Mouse (Mus musculus) lung, embryonic 14.5 days (tissue): ENCODE data around the gene Chd3. TPM values are rescaled to one million over a fixed set of nuclear protein-coding genes. Genes with fewer than 3 reads are reported as not detected.
A peak's percentile ranks its signal among the peaks of the same experiment; 100 is the strongest.

Source experiments
- ATAC-seq: fragments of 200-750 bp; cut with Nextera tagmentation; 2 replicates; pipeline ENCODE4 v1.8.0; 2017; ENCODE audit warnings: mild to moderate bottlenecking, moderate TSS enrichment, moderate library complexity; ENCODE audit not compliant: insufficient read depth
- DNase-seq: peaks from one replicate; pipeline ENCODE4 v3.0.0-alpha.2; 2015
- H3K27ac ChIP-seq: fragments of 300-500 bp; sonication (generic); 2 replicates; pipeline ENCODE4 v1.5.1; 2014; ENCODE audit warnings: low read depth, mild to moderate bottlenecking, moderate library complexity
- H3K27me3 ChIP-seq: fragments of 300-500 bp; sonication (generic); 2 replicates; pipeline ENCODE4 v1.6.1; 2014; ENCODE audit warnings: low read length, control low read depth; ENCODE audit not compliant: insufficient read depth
- H3K36me3 ChIP-seq: fragments of 300-500 bp; sonication (generic); 2 replicates; pipeline ENCODE4 v1.6.1; 2014; ENCODE audit warnings: control low read depth; ENCODE audit not compliant: insufficient read depth
- H3K4me1 ChIP-seq: fragments of 300-500 bp; sonication (generic); 2 replicates; pipeline ENCODE4 v1.6.1; 2014; ENCODE audit warnings: antibody characterized with exemption, control low read depth; ENCODE audit not compliant: insufficient read depth
- H3K4me2 ChIP-seq: fragments of 300-500 bp; sonication (generic); 2 replicates; pipeline ENCODE4 v1.6.1; 2014; ENCODE audit warnings: mild to moderate bottlenecking
- H3K4me3 ChIP-seq: fragments of 300-500 bp; sonication (generic); 2 replicates; pipeline ENCODE4 v1.5.1; 2014; ENCODE audit warnings: low read depth, low read length
- H3K9ac ChIP-seq: fragments of 300-500 bp; sonication (generic); 2 replicates; pipeline ENCODE4 v1.6.1; 2014
- H3K9me3 ChIP-seq: fragments of 300-500 bp; sonication (generic); 2 replicates; pipeline ENCODE4 v1.6.1; 2016; ENCODE audit warnings: low read depth, low read length, control low read depth
- CTCF ChIP-seq: IDR thresholded peaks from 2 replicates; pipeline ENCODE4 v1.5.1; 2016; ENCODE audit warnings: antibody characterized with exemption, low read depth
- WGBS: fragments of 180-500 bp; shearing (Covaris S2); extraction: QIAGEN DNeasy Blood & Tissue Kit; methylation state at CpG from one replicate; pipeline ENCODE4 v1.1.7; 2014; 5-methylcytosine and 5-hydroxymethylcytosine counted together
- polyA plus RNA-seq: library from polyadenylated mRNA; unstranded; fragments of >200 nt; fragmentation: Nextera tagmentation; extraction: Ambion mirVana; gene quantifications from 2 replicates; pipeline ENCODE4 v1.2.1, GENCODE M21; 2014

Gene Chd3
- polyA plus RNA-seq, 1 experiment from 2014 or later = 59.9 TPM

- peak overlapping the region; percentile 97; the same call in 1 of the 2 replicates for H3K4me2 ChIP-seq
- H3K4me3 ChIP-seq = peak overlapping the region; percentile 53; the same call in 1 of the 2 replicates
- peaks cover 18% of the 10 kb centered on the region for H3K27me3 ChIP-seq
- H3K9me3 ChIP-seq = no peaks in the 10 kb centered on the region
- ATAC-seq (no peak), DNase-seq (no peak)
- WGBS = 11% methylated on average over 9 of the region's 9 CpGs
- no peak overlapping the region for H3K9ac ChIP-seq
- peaks cover 15% of the 10 kb centered on the region for H3K4me1 ChIP-seq
- TF ChIP-seq CTCF = no peak
- no peaks in the 10 kb centered on the region for H3K36me3 ChIP-seq
- no peak overlapping the region for H3K27ac ChIP-seq
Observed at GRCm38 (mm10) chr11:69327157-69327442, 42.1 kb downstream of the Chd3 start.

- TF ChIP-seq CTCF = no peak
- WGBS = 1% methylated on average over 45 of the region's 45 CpGs
- peak; percentile 5; the same call in 1 of the 2 replicates for ATAC-seq
Observed at GRCm38 (mm10) chr11:69326408-69327156, 42.6 kb downstream of the Chd3 start.

GRCm38 (mm10) chr11:69325628-69326407, 43.4 kb downstream of the Chd3 start, which contains the start of gene Kcnab3:
Kcnab3 (plus strand) TSS chr11:69326258.
- TF ChIP-seq CTCF = no peak
- Histone ChIP-seq H3K9me3 (no peaks in the 10 kb centered on the region), H3K4me2 (peak within 1 kb of the TSS; percentile 97), H3K36me3 (peaks cover 3% of the 10 kb centered on the region; the same call in 1 of the 2 replicates), H3K9ac (peak within 1 kb of the TSS; percentile 62), H3K27me3 (peaks cover 18% of the 10 kb centered on the region), H3K27ac (no peak within 1 kb of the TSS), H3K4me3 (peak within 1 kb of the TSS; percentile 53), H3K4me1 (peaks cover 20% of the 10 kb centered on the region)
- ATAC-seq (peak; percentile 72), DNase-seq (peak; percentile 97)
- WGBS = 10% methylated on average over 26 of the region's 26 CpGs

More at GRCm38 (mm10) chr11:69326408-69327156, 42.6 kb downstream of the Chd3 start:
- Histone ChIP-seq H3K9me3 (no peaks in the 10 kb centered on the region), H3K4me2 (peak overlapping the region; percentile 97), H3K27ac (no peak overlapping the region), H3K4me3 (peak overlapping the region; percentile 53), H3K4me1 (peaks cover 20% of the 10 kb centered on the region), H3K27me3 (peaks cover 18% of the 10 kb centered on the region), H3K9ac (peak overlapping the region; percentile 62), H3K36me3 (no peaks in the 10 kb centered on the region)
- DNase-seq = no peak

GRCm38 (mm10) chr11:69324749-69325148, 44.5 kb downstream of the Chd3 start:
- peak overlapping the region; percentile 61 for H3K4me3 ChIP-seq
- H3K4me2 ChIP-seq = peak overlapping the region; percentile 97
- peaks cover 20% of the 10 kb centered on the region for H3K4me1 ChIP-seq
- no peak overlapping the region for H3K27ac ChIP-seq
- no peak for TF ChIP-seq CTCF
- H3K9me3 ChIP-seq = no peaks in the 10 kb centered on the region
- 76% methylated on average over 6 of the region's 6 CpGs for WGBS
- peaks cover 18% of the 10 kb centered on the region for H3K27me3 ChIP-seq
- DNase-seq (no peak), ATAC-seq (no peak)
- H3K36me3 ChIP-seq = peaks cover 14% of the 10 kb centered on the region
- H3K9ac ChIP-seq = peak overlapping the region; percentile 64

- H3K4me2 ChIP-seq = peak within 1 kb of the TSS; percentile 97
- peaks cover 24% of the 10 kb centered on the region for H3K36me3 ChIP-seq
- peak within 1 kb of the TSS; percentile 84 for H3K27ac ChIP-seq
- no peaks in the 10 kb centered on the region for H3K9me3 ChIP-seq
- ATAC-seq = peak; percentile 92
- under 1% methylated on average over 30 of the region's 30 CpGs for WGBS
- H3K27me3 ChIP-seq = peaks cover 18% of the 10 kb centered on the region
- H3K9ac ChIP-seq = peak within 1 kb of the TSS; percentile 82
- peak; percentile 99 for DNase-seq
- peak within 1 kb of the TSS; percentile 61 for H3K4me3 ChIP-seq
- peaks cover 20% of the 10 kb centered on the region for H3K4me1 ChIP-seq
- TF ChIP-seq CTCF = 0 out of 2 replicates have a peak, but pooled peaks have one; percentile 12
Observed at GRCm38 (mm10) chr11:69323667-69324111, 45.5 kb downstream of the Chd3 start, which contains the start of the genes Cntrob and Trappc1. Cntrob (minus strand) TSS chr11:69323775. Trappc1 (plus strand) TSS chr11:69323980.

- H3K4me3 ChIP-seq = peak overlapping the region; percentile 61
- peaks cover 20% of the 10 kb centered on the region for H3K4me1 ChIP-seq
- 10% methylated on average over 18 of the region's 18 CpGs for WGBS
- TF ChIP-seq CTCF = no peak
- peak overlapping the region; percentile 76 for H3K4me2 ChIP-seq
- no peaks in the 10 kb centered on the region for H3K9me3 ChIP-seq
- ATAC-seq = no peak
- DNase-seq = peak; percentile 45
- H3K9ac ChIP-seq = peak overlapping the region; percentile 82
- peaks cover 16% of the 10 kb centered on the region for H3K27me3 ChIP-seq
- H3K36me3 ChIP-seq = peaks cover 32% of the 10 kb centered on the region
- H3K27ac ChIP-seq = peak overlapping the region; percentile 84
Observed at GRCm38 (mm10) chr11:69322693-69323471, 46.3 kb downstream of the Chd3 start.
